Mouse (Mus musculus): ENCODE measurements at regions not wholly inside any gene's neighbourhood (a gene's known extent, or its start where the extent isn't known, plus 50 kb on each side); places are given as distances from the start of the nearest gene placed in this dataset.

DNA sequence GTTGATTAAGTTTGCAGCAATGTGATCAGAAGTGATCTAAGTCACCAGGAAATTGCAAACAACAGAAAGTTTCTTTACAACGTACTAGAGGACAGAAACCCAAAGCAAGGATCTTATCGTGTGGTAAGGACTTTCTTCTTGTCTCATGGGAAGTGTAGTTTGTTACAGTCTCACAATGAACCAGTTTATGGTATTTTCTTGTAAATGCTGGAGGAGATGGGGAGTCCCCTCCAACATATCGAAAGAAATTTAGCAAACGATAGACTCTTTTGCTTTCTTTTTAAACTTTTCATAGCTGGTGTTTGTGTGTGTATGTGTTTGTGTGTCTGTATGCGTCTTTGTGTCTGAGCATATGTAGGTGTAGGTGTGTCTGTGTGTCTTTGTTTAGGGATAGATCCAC lies 453.0 kb upstream of the Dab2 start:
- 86% methylated on average over 5 of the region's 5 CpGs for WGBS
- H3K27me3 ChIP-seq (replicated peaks; ENCODE audit: control insufficient read depth, insufficient read depth, low read length), result no peaks in the 10 kb centered on the region
- H3K27ac ChIP-seq (ENCODE audit: low read depth, low read length), result no peak overlapping the region
- H3K9me3 ChIP-seq (ENCODE audit: control insufficient read depth), result no peaks in the 10 kb centered on the region
- no peak for ATAC-seq
- H3K36me3 ChIP-seq (ENCODE audit: control insufficient read depth, insufficient read depth), result no peaks in the 10 kb centered on the region
- no peaks in the 10 kb centered on the region for H3K4me1 ChIP-seq (replicated peaks; ENCODE audit: control insufficient read depth, insufficient read depth, low read length)
- H3K9ac ChIP-seq (ENCODE audit: low read depth, low read length), result no peak overlapping the region
- no peak overlapping the region for H3K4me2 ChIP-seq (replicated peaks; ENCODE audit: low read depth)
- no peak for TF ChIP-seq CTCF (IDR thresholded peaks at IDR 0.05; ENCODE audit: low read depth)
- no peak overlapping the region for H3K4me3 ChIP-seq (ENCODE audit: low read depth, low read length)

DNA sequence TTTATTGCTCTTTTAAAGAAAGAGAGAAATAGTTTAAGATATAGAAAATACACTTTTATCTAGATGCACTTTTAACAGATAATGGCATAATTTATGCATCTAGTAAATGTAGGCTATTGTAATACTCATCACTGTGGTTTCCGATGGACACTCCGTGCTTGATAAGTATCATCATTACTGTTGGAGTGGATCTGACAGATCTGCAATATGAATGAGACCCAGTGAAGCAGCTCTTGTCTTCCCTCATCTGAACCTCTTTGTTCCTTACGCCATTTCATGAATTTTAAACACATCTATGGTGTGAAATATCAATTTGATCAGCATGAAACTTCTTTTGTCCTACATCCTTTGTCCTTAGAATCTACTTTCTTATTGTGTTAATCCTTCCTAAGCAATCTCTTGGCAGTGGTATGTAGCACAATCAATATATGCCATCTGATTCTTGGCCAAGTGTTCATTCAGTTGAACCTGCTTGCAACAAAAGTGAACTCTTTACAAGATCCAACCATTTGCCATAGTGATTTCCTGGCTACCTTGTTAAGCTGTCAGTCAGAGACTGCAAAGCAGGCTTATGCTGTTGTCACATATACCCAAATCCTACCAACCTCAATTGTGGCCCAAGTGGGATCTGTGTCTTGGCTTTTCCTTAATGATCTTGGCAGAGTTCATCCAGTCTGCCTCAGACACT lies 452.0 kb upstream of the Dab2 start:
- H3K36me3 ChIP-seq (ENCODE audit: control insufficient read depth, insufficient read depth), result no peaks in the 10 kb centered on the region
- no peaks in the 10 kb centered on the region for H3K27me3 ChIP-seq (replicated peaks; ENCODE audit: control insufficient read depth, insufficient read depth, low read length)
- no peak overlapping the region for H3K4me2 ChIP-seq (replicated peaks; ENCODE audit: low read depth)
- H3K27ac ChIP-seq (ENCODE audit: low read depth, low read length), result no peak overlapping the region
- 89% methylated on average over 3 of the region's 3 CpGs for WGBS
- H3K9ac ChIP-seq (ENCODE audit: low read depth, low read length), result no peak overlapping the region
- TF ChIP-seq CTCF (IDR thresholded peaks at IDR 0.05; ENCODE audit: low read depth), result no peak
- no peak for ATAC-seq
- no peaks in the 10 kb centered on the region for H3K4me1 ChIP-seq (replicated peaks; ENCODE audit: control insufficient read depth, insufficient read depth, low read length)
- H3K4me3 ChIP-seq (ENCODE audit: low read depth, low read length), result no peak overlapping the region
- H3K9me3 ChIP-seq (ENCODE audit: control insufficient read depth), result no peaks in the 10 kb centered on the region

- H3K4me3 ChIP-seq (ENCODE audit: low read depth, low read length), result no peak overlapping the region
- H3K4me1 ChIP-seq (replicated peaks; ENCODE audit: control insufficient read depth, insufficient read depth, low read length), result no peaks in the 10 kb centered on the region
- ATAC-seq, result no peak
Measured at GRCm38 (mm10) chr15:5852523-5852922, 447.1 kb upstream of the Dab2 start.

DNA sequence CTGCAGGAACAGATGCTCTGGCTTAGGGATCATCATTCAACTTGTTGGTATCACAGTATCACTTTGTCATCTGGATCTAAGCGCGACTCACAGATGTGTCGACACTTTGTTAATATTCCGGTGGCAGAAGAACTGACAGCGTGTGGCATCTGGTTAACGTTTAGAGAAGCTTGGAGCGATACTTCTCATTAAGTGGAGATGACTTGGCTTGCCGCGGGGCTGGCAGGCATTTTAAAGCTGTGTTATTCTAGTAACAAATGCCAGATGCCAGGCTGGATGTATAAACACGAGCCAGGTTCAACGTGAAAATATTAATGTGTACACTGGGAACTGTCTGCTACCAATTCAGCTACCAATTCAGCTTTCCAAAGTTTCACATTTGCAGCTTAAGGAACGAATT lies 430.3 kb upstream of the Dab2 start:
- Histone ChIP-seq H3K27ac (ENCODE audit: low read depth, low read length) (no peak overlapping the region), H3K27me3 (replicated peaks; ENCODE audit: control insufficient read depth, insufficient read depth, low read length) (no peaks in the 10 kb centered on the region), H3K4me2 (replicated peaks; ENCODE audit: low read depth) (no peak overlapping the region), H3K9me3 (ENCODE audit: control insufficient read depth) (no peaks in the 10 kb centered on the region), H3K4me3 (ENCODE audit: low read depth, low read length) (no peak overlapping the region), H3K9ac (ENCODE audit: low read depth, low read length) (no peak overlapping the region), H3K36me3 (ENCODE audit: control insufficient read depth, insufficient read depth) (no peaks in the 10 kb centered on the region), H3K4me1 (replicated peaks; ENCODE audit: control insufficient read depth, insufficient read depth, low read length) (no peaks in the 10 kb centered on the region)
- TF ChIP-seq CTCF (IDR thresholded peaks at IDR 0.05; ENCODE audit: low read depth), result no peak
- ATAC-seq, result no peak
- WGBS, result 65% methylated on average over 12 of the region's 12 CpGs

More at GRCm38 (mm10) chr15:5852523-5852922, 447.1 kb upstream of the Dab2 start:
- H3K27me3 ChIP-seq (replicated peaks; ENCODE audit: control insufficient read depth, insufficient read depth, low read length), result no peaks in the 10 kb centered on the region
- TF ChIP-seq CTCF (IDR thresholded peaks at IDR 0.05; ENCODE audit: low read depth), result no peak
- 49% methylated on average over 3 of the region's 3 CpGs for WGBS
- no peak overlapping the region for H3K27ac ChIP-seq (ENCODE audit: low read depth, low read length)
- no peaks in the 10 kb centered on the region for H3K36me3 ChIP-seq (ENCODE audit: control insufficient read depth, insufficient read depth)
- H3K9me3 ChIP-seq (ENCODE audit: control insufficient read depth), result no peaks in the 10 kb centered on the region
- no peak overlapping the region for H3K9ac ChIP-seq (ENCODE audit: low read depth, low read length)
- no peak overlapping the region for H3K4me2 ChIP-seq (replicated peaks; ENCODE audit: low read depth)

GRCm38 (mm10) chr15:5869866-5870265 lies 429.7 kb upstream of the Dab2 start:
- WGBS, result 74% methylated on average over 2 of the region's 2 CpGs
- no peak for TF ChIP-seq CTCF (IDR thresholded peaks at IDR 0.05; ENCODE audit: low read depth)
- no peak overlapping the region for H3K9ac ChIP-seq (ENCODE audit: low read depth, low read length)
- H3K4me3 ChIP-seq (ENCODE audit: low read depth, low read length), result no peak overlapping the region
- ATAC-seq, result no peak
- H3K4me1 ChIP-seq (replicated peaks; ENCODE audit: control insufficient read depth, insufficient read depth, low read length), result no peaks in the 10 kb centered on the region
- H3K36me3 ChIP-seq (ENCODE audit: control insufficient read depth, insufficient read depth), result no peaks in the 10 kb centered on the region
- no peaks in the 10 kb centered on the region for H3K9me3 ChIP-seq (ENCODE audit: control insufficient read depth)
- no peak overlapping the region for H3K27ac ChIP-seq (ENCODE audit: low read depth, low read length)
- no peaks in the 10 kb centered on the region for H3K27me3 ChIP-seq (replicated peaks; ENCODE audit: control insufficient read depth, insufficient read depth, low read length)
- H3K4me2 ChIP-seq (replicated peaks; ENCODE audit: low read depth), result no peak overlapping the region

DNA sequence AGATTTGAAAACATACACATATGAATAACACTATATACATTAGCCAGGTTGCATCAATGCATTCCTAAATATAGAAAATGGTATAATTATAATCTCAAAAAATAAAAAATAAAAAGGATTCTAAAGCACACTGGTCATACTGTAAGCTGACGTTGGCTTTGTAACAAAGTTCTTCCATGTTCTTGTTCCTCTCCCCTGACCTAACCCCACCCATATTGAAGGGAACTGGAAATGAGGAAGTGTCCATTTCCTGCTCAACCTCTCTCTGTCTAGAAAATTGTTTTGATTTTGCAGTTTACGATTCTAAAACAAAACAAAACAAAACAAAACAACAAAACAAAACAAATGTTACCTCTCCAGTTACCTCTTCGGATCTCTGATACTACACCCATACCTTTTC lies 427.5 kb upstream of the Dab2 start:
- TF ChIP-seq CTCF (IDR thresholded peaks at IDR 0.05; ENCODE audit: low read depth), result no peak
- no peak for ATAC-seq
- Histone ChIP-seq H3K9ac (ENCODE audit: low read depth, low read length) (no peak overlapping the region), H3K36me3 (ENCODE audit: control insufficient read depth, insufficient read depth) (no peaks in the 10 kb centered on the region), H3K27me3 (replicated peaks; ENCODE audit: control insufficient read depth, insufficient read depth, low read length) (no peaks in the 10 kb centered on the region), H3K9me3 (ENCODE audit: control insufficient read depth) (no peaks in the 10 kb centered on the region), H3K27ac (ENCODE audit: low read depth, low read length) (no peak overlapping the region), H3K4me2 (replicated peaks; ENCODE audit: low read depth) (no peak overlapping the region), H3K4me1 (replicated peaks; ENCODE audit: control insufficient read depth, insufficient read depth, low read length) (no peaks in the 10 kb centered on the region), H3K4me3 (ENCODE audit: low read depth, low read length) (no peak overlapping the region)
- 76% methylated on average over 3 of the region's 3 CpGs for WGBS

DNA sequence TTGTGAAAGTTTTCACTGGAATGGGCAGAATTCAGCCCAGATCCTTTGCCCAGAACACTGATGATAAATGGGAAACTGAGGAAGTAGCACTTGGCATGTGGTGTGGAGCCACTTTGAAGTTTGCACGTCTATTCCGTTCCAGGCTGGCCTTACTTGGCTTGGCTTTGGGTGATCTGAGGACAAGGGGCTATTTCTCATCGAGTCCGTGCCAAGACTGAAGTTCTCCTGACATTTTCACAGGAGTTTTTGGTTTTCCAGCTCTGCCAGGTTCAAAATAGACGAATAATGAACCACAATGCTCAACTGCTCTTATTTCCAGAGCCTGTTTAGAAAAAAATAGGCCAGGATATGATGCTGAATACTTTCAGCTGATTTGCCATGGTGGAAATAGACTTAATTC lies 421.8 kb upstream of the Dab2 start:
- no peak for ATAC-seq
- Histone ChIP-seq H3K36me3 (ENCODE audit: control insufficient read depth, insufficient read depth) (no peaks in the 10 kb centered on the region), H3K9ac (ENCODE audit: low read depth, low read length) (no peak overlapping the region), H3K4me2 (replicated peaks; ENCODE audit: low read depth) (no peak overlapping the region), H3K4me3 (ENCODE audit: low read depth, low read length) (no peak overlapping the region), H3K27ac (ENCODE audit: low read depth, low read length) (no peak overlapping the region), H3K27me3 (replicated peaks; ENCODE audit: control insufficient read depth, insufficient read depth, low read length) (no peaks in the 10 kb centered on the region), H3K4me1 (replicated peaks; ENCODE audit: control insufficient read depth, insufficient read depth, low read length) (no peaks in the 10 kb centered on the region), H3K9me3 (ENCODE audit: control insufficient read depth) (no peaks in the 10 kb centered on the region)
- TF ChIP-seq CTCF (IDR thresholded peaks at IDR 0.05; ENCODE audit: low read depth), result no peak
- 85% methylated on average over 5 of the region's 5 CpGs for WGBS

All from intestine, postnatal 0 days (tissue).